Mouse (Mus musculus) heart, postnatal 4 days (tissue): ENCODE results near the gene Wfs1. TPM values are rescaled to one million over a fixed set of nuclear protein-coding genes. Genes with fewer than 3 reads are reported as not detected.
"Not testable (repeated sequence)": the region's sequence is repeated elsewhere in the genome, so short reads cannot be mapped to it uniquely, and the experiment has no call there.

ENCODE experiments used
- DNase-seq: peaks from one replicate; pipeline ENCODE4 v3.0.0; 2021
- total RNA-seq, 2 experiments: library from RNA; stranded (reverse); gene quantifications; 2 replicates each; pipeline ENCODE4 v1.2.3; 2021

Wfs1 gene
- total RNA-seq, result 10 to 100 TPM; 26.3 to 27.7 TPM

GRCm38 (mm10) chr5:36988781-36989624, at the start of gene Wfs1:
Gene Wfs1 (minus strand): TSS chr5:36989205.
- peak; percentile 97 for DNase-seq

- DNase-seq, result no peak
Observed at GRCm38 (mm10) chr5:37036884-37037283, 47.9 kb upstream of the Wfs1 start.

GRCm38 (mm10) chr5:37035896-37036295, 46.9 kb upstream of the Wfs1 start:
- no peak for DNase-seq

- no peak for DNase-seq
Observed at GRCm38 (mm10) chr5:37035192-37035591, 46.2 kb upstream of the Wfs1 start.

GRCm38 (mm10) chr5:37030753-37031152, 41.7 kb upstream of the Wfs1 start:
- DNase-seq, result no peak

- DNase-seq, result no peak
Observed at GRCm38 (mm10) chr5:37029326-37029905, 40.4 kb upstream of the Wfs1 start.

GRCm38 (mm10) chr5:37028486-37029311, 39.7 kb upstream of the Wfs1 start:
- peak; percentile 7 for DNase-seq

GRCm38 (mm10) chr5:37028104-37028485, 39.1 kb upstream of the Wfs1 start:
- DNase-seq, result peak; percentile 84

- no peak for DNase-seq
Observed at GRCm38 (mm10) chr5:37027701-37028100, 38.7 kb upstream of the Wfs1 start.

GRCm38 (mm10) chr5:37017222-37017621, 28.2 kb upstream of the Wfs1 start:
- no peak for DNase-seq

GRCm38 (mm10) chr5:37015612-37016310, 26.8 kb upstream of the Wfs1 start:
- peak; percentile 64 for DNase-seq

GRCm38 (mm10) chr5:37010666-37011317, 21.8 kb upstream of the Wfs1 start:
- DNase-seq, result no peak

GRCm38 (mm10) chr5:37009761-37010160, 20.8 kb upstream of the Wfs1 start:
- DNase-seq, result not testable (repeated sequence)

GRCm38 (mm10) chr5:37002001-37002400, 13.0 kb upstream of the Wfs1 start:
- peak; percentile 79 for DNase-seq

GRCm38 (mm10) chr5:37001002-37001401, 12.0 kb upstream of the Wfs1 start:
- DNase-seq, result no peak

GRCm38 (mm10) chr5:36997996-36998395, 9.0 kb upstream of the Wfs1 start:
- DNase-seq, result no peak

GRCm38 (mm10) chr5:36996410-36996809, 7.4 kb upstream of the Wfs1 start:
- DNase-seq, result no peak

GRCm38 (mm10) chr5:36990631-36991350, 1.8 kb upstream of the Wfs1 start:
- no peak for DNase-seq

GRCm38 (mm10) chr5:36990196-36990595, 1.2 kb upstream of the Wfs1 start:
- no peak for DNase-seq

GRCm38 (mm10) chr5:36989625-36989977, 596 bp upstream of the Wfs1 start:
- DNase-seq, result no peak

- no peak for DNase-seq
Observed at GRCm38 (mm10) chr5:36988124-36988780, 753 bp downstream of the Wfs1 start.
